ENCODE assay signal across 10 mouse cellular contexts in the genomic region with DNA sequence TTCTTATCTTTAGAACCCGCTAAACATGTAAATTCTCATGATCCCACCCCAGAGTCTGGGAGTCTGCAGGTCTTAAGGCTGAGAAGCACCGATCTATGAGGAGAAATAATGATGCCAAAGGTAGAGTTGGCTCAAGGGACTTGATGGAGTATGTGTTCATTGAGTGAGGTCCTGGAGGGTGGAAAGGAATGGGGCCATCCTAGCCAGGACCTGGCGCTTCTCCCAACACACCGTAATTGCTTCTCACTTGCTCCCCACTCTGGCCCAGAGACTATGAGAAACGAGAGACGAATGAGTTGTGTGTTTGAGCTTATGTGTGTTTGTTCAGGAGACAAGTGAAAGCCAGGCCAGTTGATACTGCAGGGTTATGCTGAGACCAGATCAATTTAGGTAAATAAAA. TPM values are rescaled to one million over a fixed set of nuclear protein-coding genes. Genes with fewer than 3 reads are reported as not detected.
DNase-seq lines count a peak whose midpoint lies in the region; ATAC-seq lines count a peak whose summit lies in the region.
"Had no signal": no experiment of that assay in that cellular context is flagged by ENCODE, and none has a peak within 500 bp of the region (broad histone marks: within the 10 kb centered on the region; RNA-seq: fewer than 3 reads in every experiment).

No protein-coding gene starts in this region.

- no peak overlapping the region for H3K9ac ChIP-seq in heart, embryonic 13.5 days
- H3K9ac ChIP-seq in midbrain, embryonic 12.5 days (replicated peaks), result no peak overlapping the region
- H3K9ac ChIP-seq in liver, embryonic 16.5 days (ENCODE audit: low read depth, low read length), result no peak overlapping the region
- no peak overlapping the region for H3K9ac ChIP-seq in stomach, embryonic 16.5 days (ENCODE audit: low read length)
- H3K9ac ChIP-seq: heart, embryonic 12.5 days had no signal

- DNase-seq in heart, postnatal 36 days, result no peak
- DNase-seq in midbrain, embryonic 10.5 days (ENCODE audit: low spot score), result no peak
- no peak for DNase-seq in embryo, embryonic 9.5 days (ENCODE audit: extremely low spot score)
- DNase-seq: embryo, embryonic 11 days; thymus, postnatal 25 days had no signal

- H3K4me3 ChIP-seq in heart, embryonic 13.5 days, result no peak overlapping the region
- H3K4me3 ChIP-seq in midbrain, embryonic 12.5 days, result no peak overlapping the region
- H3K4me3 ChIP-seq in midbrain, embryonic 10.5 days, result no peak overlapping the region
- peak overlapping the region; percentile 16; the same call in 1 of the 2 replicates for H3K4me3 ChIP-seq in liver, embryonic 16.5 days (ENCODE audit: low read depth, low read length)
- H3K4me3 ChIP-seq in stomach, embryonic 16.5 days (replicated peaks; ENCODE audit: low read length), result 0 out of 2 replicates have a peak overlapping the region, but pooled peaks have one; percentile 1
- H3K4me3 ChIP-seq: heart, embryonic 12.5 days had no signal

- 0 out of 2 replicates have a peak, but pooled peaks cover 6% of the 10 kb centered on the region for H3K36me3 ChIP-seq in heart, embryonic 13.5 days
- no peaks in the 10 kb centered on the region for H3K36me3 ChIP-seq in midbrain, embryonic 12.5 days
- H3K36me3 ChIP-seq in midbrain, embryonic 10.5 days, result no peaks in the 10 kb centered on the region
- no peaks in the 10 kb centered on the region for H3K36me3 ChIP-seq in liver, embryonic 16.5 days (ENCODE audit: control insufficient read depth, insufficient read depth)
- no peaks in the 10 kb centered on the region for H3K36me3 ChIP-seq in stomach, embryonic 16.5 days (ENCODE audit: control insufficient read depth, insufficient read depth, low read length)

- H3K27ac ChIP-seq in heart, embryonic 13.5 days (replicated peaks), result no peak overlapping the region
- H3K27ac ChIP-seq in midbrain, embryonic 12.5 days (replicated peaks), result no peak overlapping the region
- no peak overlapping the region for H3K27ac ChIP-seq in midbrain, embryonic 10.5 days (replicated peaks)
- peak overlapping the region; percentile 49 for H3K27ac ChIP-seq in liver, embryonic 16.5 days (ENCODE audit: low read length)
- H3K27ac ChIP-seq in stomach, embryonic 16.5 days (ENCODE audit: low read length), result no peak overlapping the region

- 0 out of 2 replicates have a peak overlapping the region, but pooled peaks have one; percentile 98 for H3K4me2 ChIP-seq in heart, embryonic 13.5 days
- 0 out of 2 replicates have a peak overlapping the region, but pooled peaks have one; percentile 83 for H3K4me2 ChIP-seq in midbrain, embryonic 12.5 days (replicated peaks)
- H3K4me2 ChIP-seq in liver, embryonic 16.5 days (ENCODE audit: low read depth, low read length), result peak overlapping the region; percentile 60
- 0 out of 2 replicates have a peak overlapping the region, but pooled peaks have one; percentile 89 for H3K4me2 ChIP-seq in stomach, embryonic 16.5 days (ENCODE audit: low read depth, low read length)

- H3K4me1 ChIP-seq in heart, embryonic 13.5 days, result peaks cover 35% of the 10 kb centered on the region
- H3K4me1 ChIP-seq in midbrain, embryonic 12.5 days, result peaks cover 33% of the 10 kb centered on the region
- peaks cover 51% of the 10 kb centered on the region for H3K4me1 ChIP-seq in midbrain, embryonic 10.5 days
- peaks cover 5% of the 10 kb centered on the region for H3K4me1 ChIP-seq in liver, embryonic 16.5 days (ENCODE audit: control insufficient read depth, low read depth, low read length)
- peaks cover 28% of the 10 kb centered on the region for H3K4me1 ChIP-seq in stomach, embryonic 16.5 days (ENCODE audit: control insufficient read depth, insufficient read depth, low read length)

- no peaks in the 10 kb centered on the region for H3K27me3 ChIP-seq in heart, embryonic 13.5 days (replicated peaks)
- no peaks in the 10 kb centered on the region for H3K27me3 ChIP-seq in midbrain, embryonic 12.5 days
- H3K27me3 ChIP-seq in midbrain, embryonic 10.5 days (ENCODE audit: low read depth, poor library complexity, severe bottlenecking), result no peaks in the 10 kb centered on the region
- H3K27me3 ChIP-seq in liver, embryonic 16.5 days (ENCODE audit: control insufficient read depth, insufficient read depth, low read depth, low read length), result peaks cover 12% of the 10 kb centered on the region
- no peaks in the 10 kb centered on the region for H3K27me3 ChIP-seq in stomach, embryonic 16.5 days (ENCODE audit: control insufficient read depth, insufficient read depth, low read length)
- H3K27me3 ChIP-seq: heart, embryonic 12.5 days had no signal

- H3K9me3 ChIP-seq in heart, embryonic 13.5 days, result no peaks in the 10 kb centered on the region
- H3K9me3 ChIP-seq in midbrain, embryonic 12.5 days, result no peaks in the 10 kb centered on the region
- H3K9me3 ChIP-seq in midbrain, embryonic 10.5 days (replicated peaks), result no peaks in the 10 kb centered on the region
- H3K9me3 ChIP-seq in liver, embryonic 16.5 days (replicated peaks; ENCODE audit: control insufficient read depth, low read length), result no peaks in the 10 kb centered on the region
- no peaks in the 10 kb centered on the region for H3K9me3 ChIP-seq in stomach, embryonic 16.5 days (replicated peaks; ENCODE audit: control insufficient read depth, low read length)
- H3K9me3 ChIP-seq: heart, embryonic 12.5 days had no signal

- intact Hi-C loops in heart, postnatal 36 days (cut with DNase I), result loop anchor here (5.0 kb wide), 1 partner anchor 51 kb away; no protein-coding TSS in a partner anchor

- WGBS in heart, embryonic 13.5 days, result 73% methylated on average over 6 of the region's 6 CpGs
- 84% methylated on average over 6 of the region's 6 CpGs for WGBS in midbrain, embryonic 12.5 days
- 85% methylated on average over 6 of the region's 6 CpGs for WGBS in midbrain, embryonic 10.5 days
- WGBS in liver, embryonic 16.5 days (ENCODE audit: insufficient replicate concordance), result 64% methylated on average over 6 of the region's 6 CpGs
- WGBS in stomach, embryonic 16.5 days, result 57% methylated on average over 6 of the region's 6 CpGs

- ATAC-seq in heart, embryonic 13.5 days (ENCODE audit: extremely low read depth, insufficient number of reproducible peaks, low FRiP score, low TSS enrichment), result no peak
- no peak for ATAC-seq in midbrain, embryonic 12.5 days (ENCODE audit: low FRiP score, low read depth)
- ATAC-seq in liver, embryonic 16.5 days (ENCODE audit: low read depth), result peak; percentile 31; the same call in 1 of the 2 replicates
- ATAC-seq in stomach, embryonic 16.5 days (ENCODE audit: insufficient read depth, low FRiP score), result no peak

RNA-seq across cellular contexts. Expression of a gene that starts 3.1 kb away (rescaled TPM):
- 17.6 and 19.1 TPM in 2 replicates for polyA plus RNA-seq in heart, embryonic 13.5 days (2015; fragmentation: Nextera tagmentation; extraction: Ambion mirVana)
- total RNA-seq in heart, postnatal 36 days (2021), result 10 to 100 TPM; 27.8 to 32.0 TPM
- polyA plus RNA-seq in midbrain, embryonic 12.5 days (2016; fragmentation: Nextera tagmentation; extraction: Ambion mirVana), result 37.7 and 38.8 TPM in 2 replicates
- polyA plus RNA-seq in midbrain, embryonic 10.5 days (2016; fragmentation: Nextera tagmentation; extraction: Ambion mirVana), result 20.7 and 29.0 TPM in 2 replicates
- 7.4 and 9.3 TPM in 2 replicates for polyA plus RNA-seq in liver, embryonic 16.5 days (2015; fragmentation: Nextera tagmentation; extraction: Ambion mirVana)
- 23.2 and 24.1 TPM in 2 replicates for polyA plus RNA-seq in stomach, embryonic 16.5 days (2015; fragmentation: Nextera tagmentation; extraction: Ambion mirVana)

RNA-seq across cellular contexts. Expression of a gene that starts 13.0 kb away (rescaled TPM):
- 13.0 and 14.4 TPM in 2 replicates for polyA plus RNA-seq in heart, embryonic 13.5 days (2015; fragmentation: Nextera tagmentation; extraction: Ambion mirVana)
- 1 to 10 TPM; 6.8 to 7.6 TPM for total RNA-seq in heart, postnatal 36 days (2021)
- 16.4 and 17.4 TPM in 2 replicates for polyA plus RNA-seq in midbrain, embryonic 12.5 days (2016; fragmentation: Nextera tagmentation; extraction: Ambion mirVana)
- 17.0 and 17.4 TPM in 2 replicates for polyA plus RNA-seq in midbrain, embryonic 10.5 days (2016; fragmentation: Nextera tagmentation; extraction: Ambion mirVana)
- 5.3 and 5.4 TPM in 2 replicates for polyA plus RNA-seq in liver, embryonic 16.5 days (2015; fragmentation: Nextera tagmentation; extraction: Ambion mirVana)
- 19.6 and 21.1 TPM in 2 replicates for polyA plus RNA-seq in stomach, embryonic 16.5 days (2015; fragmentation: Nextera tagmentation; extraction: Ambion mirVana)

Comparison
In these comparisons a context has a peak if more than half of its experiments do, and no peak if none do; other contexts are left out.
1. H3K4me3 ChIP-seq: peak in liver, embryonic 16.5 days (single experiment) and stomach, embryonic 16.5 days (single experiment); none in heart, embryonic 13.5 days (single experiment), midbrain, embryonic 12.5 days (single experiment) and midbrain, embryonic 10.5 days (single experiment).
2. Peak in every context shown above with its lines, with median percentiles within 50 percentile points of each other: H3K4me2 ChIP-seq.